ENCODE assay signal across 9 mouse cellular contexts in genomic region chr9:58656396-58656795, GRCm38 (mm10).
DNase-seq lines count a peak whose midpoint lies in the region; ATAC-seq lines count a peak whose summit lies in the region.
"Had no signal": no experiment of that assay in that cellular context is flagged by ENCODE, and none has a peak within 500 bp of the region (broad histone marks: within the 10 kb centered on the region; RNA-seq: fewer than 3 reads in every experiment).

No protein-coding gene starts in this region.

- H3K4me3 ChIP-seq in embryonic facial prominence, embryonic 11.5 days (ENCODE audit: low read depth, low read length) = no peak overlapping the region
- H3K4me3 ChIP-seq in embryonic facial prominence, embryonic 10.5 days = no peak overlapping the region
- H3K4me3 ChIP-seq in liver, embryonic 13.5 days (replicated peaks) = peak overlapping the region; percentile 51

- no peaks in the 10 kb centered on the region for H3K36me3 ChIP-seq in embryonic facial prominence, embryonic 11.5 days (replicated peaks; ENCODE audit: control insufficient read depth, insufficient read depth, low read depth, low read length)
- H3K36me3 ChIP-seq in embryonic facial prominence, embryonic 10.5 days (replicated peaks) = peaks cover 29% of the 10 kb centered on the region
- peaks cover 54% of the 10 kb centered on the region for H3K36me3 ChIP-seq in liver, embryonic 13.5 days

- WGBS in embryonic facial prominence, embryonic 11.5 days = 60% methylated on average over 2 of the region's 2 CpGs
- 66% methylated on average over 2 of the region's 2 CpGs for WGBS in embryonic facial prominence, embryonic 10.5 days
- 44% methylated on average over 2 of the region's 2 CpGs for WGBS in liver, embryonic 13.5 days (ENCODE audit: insufficient replicate concordance)

- DNase-seq in embryonic facial prominence, embryonic 11.5 days (ENCODE audit: low spot score) = peak; percentile 35
- DNase-seq in embryonic facial prominence, embryonic 10.5 days (ENCODE audit: low spot score) = no peak
- DNase-seq in thymus, postnatal 0 days (ENCODE audit: low spot score) = peak; percentile 24
- DNase-seq in thymus, postnatal 25 days = no peak
- DNase-seq in liver, embryonic 13.5 days = peak; percentile 72
- peak; percentile 63 for DNase-seq in thymus, postnatal 4 days
- DNase-seq in gastrocnemius, postnatal 4 days (ENCODE audit: low spot score in 2 of 2) = no peak
- no peak for DNase-seq in left cerebral cortex, adult 18-20 months (ENCODE audit: low spot score in 2 of 2)

- no peaks in the 10 kb centered on the region for H3K4me1 ChIP-seq in embryonic facial prominence, embryonic 11.5 days (ENCODE audit: control insufficient read depth, insufficient read depth, low read length)
- H3K4me1 ChIP-seq in embryonic facial prominence, embryonic 10.5 days = no peaks in the 10 kb centered on the region
- peaks cover 78% of the 10 kb centered on the region for H3K4me1 ChIP-seq in liver, embryonic 13.5 days (replicated peaks)

- no peak for ATAC-seq in embryonic facial prominence, embryonic 11.5 days (replicated peaks; ENCODE audit: insufficient number of reproducible peaks, low FRiP score, low TSS enrichment, low read depth)
- ATAC-seq in liver, embryonic 13.5 days (ENCODE audit: low read depth) = no peak

- H3K9me3 ChIP-seq in embryonic facial prominence, embryonic 11.5 days (replicated peaks; ENCODE audit: control insufficient read depth, low read length) = no peaks in the 10 kb centered on the region
- no peaks in the 10 kb centered on the region for H3K9me3 ChIP-seq in embryonic facial prominence, embryonic 10.5 days
- H3K9me3 ChIP-seq in liver, embryonic 13.5 days (replicated peaks) = no peaks in the 10 kb centered on the region

- H3K9ac ChIP-seq in embryonic facial prominence, embryonic 11.5 days (replicated peaks; ENCODE audit: low read length) = no peak overlapping the region
- H3K9ac ChIP-seq in liver, embryonic 13.5 days = peak overlapping the region; percentile 79

- no peak overlapping the region for H3K27ac ChIP-seq in embryonic facial prominence, embryonic 11.5 days (replicated peaks; ENCODE audit: low read depth, low read length)
- H3K27ac ChIP-seq in embryonic facial prominence, embryonic 10.5 days (replicated peaks) = no peak overlapping the region
- peak overlapping the region; percentile 98 for H3K27ac ChIP-seq in liver, embryonic 13.5 days
- H3K27ac ChIP-seq: macrophage had no signal

- no peak overlapping the region for H3K4me2 ChIP-seq in embryonic facial prominence, embryonic 11.5 days (ENCODE audit: low read depth, low read length)
- peak overlapping the region; percentile 69 for H3K4me2 ChIP-seq in liver, embryonic 13.5 days

- H3K27me3 ChIP-seq in embryonic facial prominence, embryonic 11.5 days (ENCODE audit: control insufficient read depth, insufficient read depth, low read length) = no peaks in the 10 kb centered on the region
- no peaks in the 10 kb centered on the region for H3K27me3 ChIP-seq in embryonic facial prominence, embryonic 10.5 days (replicated peaks; ENCODE audit: low read depth, poor library complexity, severe bottlenecking)
- H3K27me3 ChIP-seq in liver, embryonic 13.5 days = no peaks in the 10 kb centered on the region

Comparison
In these comparisons a context has a peak if more than half of its experiments do, and no peak if none do; other contexts are left out.
1. DNase-seq: peak in embryonic facial prominence, embryonic 11.5 days (single experiment), thymus, postnatal 0 days (single experiment), liver, embryonic 13.5 days (single experiment) and thymus, postnatal 4 days (single experiment); none in embryonic facial prominence, embryonic 10.5 days (single experiment), thymus, postnatal 25 days (single experiment), gastrocnemius, postnatal 4 days (0 of 2) and left cerebral cortex, adult 18-20 months (0 of 2).